Mouse (Mus musculus) kidney, adult 8-10 months (tissue): ENCODE data around the gene Mycbp.

Experiments used
- DNase-seq, 2 experiments: peaks; one replicate each; pipeline ENCODE4 v3.0.0; 2022

Gene Mycbp

GRCm38 (mm10) chr4:123946701-123947100 is 42.1 kb downstream of the Mycbp start:
- DNase-seq, result no peak

DNA sequence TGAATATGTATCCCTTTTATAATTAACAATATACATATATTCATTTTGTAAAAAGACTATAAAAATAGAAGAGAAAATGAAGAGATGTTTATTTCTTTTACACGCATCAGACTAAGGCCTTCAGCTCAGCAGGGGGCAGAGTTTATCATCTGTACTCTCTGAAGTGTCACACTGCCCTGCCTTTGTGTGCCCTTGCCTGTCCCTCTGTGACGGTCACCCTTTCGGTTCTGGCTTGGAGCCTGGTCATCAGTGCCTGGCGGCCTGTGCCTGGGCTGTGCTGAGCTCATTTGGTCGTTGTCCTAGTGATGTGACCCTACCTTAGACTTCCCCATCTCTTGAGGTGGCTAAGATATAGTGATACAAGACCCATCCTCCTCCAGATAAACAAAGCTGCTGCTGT is 42.5 kb downstream of the Mycbp start:
- DNase-seq, result no peak

DNA sequence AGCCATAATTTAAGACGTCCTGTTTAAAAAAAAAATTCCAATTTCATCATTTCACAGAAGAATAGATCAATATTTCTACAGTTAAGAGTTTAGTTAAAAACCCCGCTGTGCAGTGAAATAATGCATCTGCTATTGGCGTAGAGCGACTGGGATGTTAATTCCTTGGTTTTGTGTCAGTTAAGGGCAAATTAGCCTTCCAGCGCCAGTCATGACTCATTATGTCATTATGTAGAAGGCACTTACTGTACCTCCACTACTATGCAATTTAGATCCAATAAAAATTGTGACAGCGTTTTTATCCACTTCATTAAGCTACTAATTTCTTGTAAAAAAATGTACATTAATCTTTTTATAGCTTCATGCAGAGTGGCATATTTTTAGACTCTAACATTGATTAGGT is 44.3 kb downstream of the Mycbp start:
- DNase-seq, result no peak

GRCm38 (mm10) chr4:123949649-123950048 is 45.0 kb downstream of the Mycbp start:
- DNase-seq, result no peak

GRCm38 (mm10) chr4:123952059-123952458 is 47.4 kb downstream of the Mycbp start:
- DNase-seq, result no peak

DNA sequence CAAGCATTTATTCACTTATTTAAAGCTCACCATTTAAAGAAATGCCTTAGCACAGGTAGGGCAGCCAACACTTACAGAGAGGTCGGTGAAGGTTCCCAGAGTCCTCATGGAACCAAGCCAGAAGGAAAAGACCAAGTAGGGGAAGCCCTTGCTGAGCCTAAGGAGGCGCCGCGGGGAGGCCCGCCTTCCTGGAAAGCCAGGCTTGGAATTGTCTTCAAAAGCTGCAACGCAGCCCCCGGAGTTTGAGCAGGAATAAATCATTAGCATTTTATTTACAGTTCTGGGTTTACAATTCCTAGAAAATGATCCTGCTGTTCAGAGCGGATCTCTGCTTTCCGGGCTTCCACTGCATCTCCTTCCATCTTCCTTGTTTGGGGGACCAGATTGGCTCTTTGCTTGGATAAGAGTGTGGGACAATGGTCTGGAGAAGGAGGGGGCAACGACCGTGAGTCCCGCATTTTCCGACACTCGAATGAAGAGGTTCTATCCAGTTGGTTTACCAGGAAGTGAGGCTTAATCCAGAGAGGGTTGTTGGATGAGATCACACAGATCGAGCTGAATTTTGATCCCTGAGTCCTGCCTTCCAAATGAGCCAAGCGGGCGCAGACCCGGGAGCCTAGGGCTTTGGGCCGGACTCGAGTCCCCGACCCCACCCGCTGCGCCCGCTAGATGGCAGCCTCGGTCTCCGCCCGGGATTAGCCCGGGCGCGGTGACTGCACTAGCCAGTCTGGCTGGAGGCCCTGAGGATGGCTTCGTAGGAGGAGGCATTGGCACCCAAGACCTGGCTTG is 52.3 kb downstream of the Mycbp start:
- peak; percentile 51 to 68 for DNase-seq

DNA sequence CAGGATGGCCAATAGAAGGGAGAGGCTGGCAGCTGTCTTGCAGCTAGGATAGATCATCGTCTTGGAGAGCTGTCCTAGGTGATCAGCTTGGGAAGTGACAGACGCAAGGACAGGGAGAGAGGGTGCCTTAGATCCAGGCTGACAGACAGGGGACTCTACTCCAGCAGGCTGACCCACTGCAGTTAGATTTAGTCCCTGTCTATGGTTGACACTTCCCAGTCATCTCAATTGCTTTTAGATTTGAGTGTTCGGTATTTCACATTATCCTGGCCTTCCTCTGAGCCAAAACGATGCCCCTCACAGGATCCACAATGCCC is 52.8 kb downstream of the Mycbp start:
- DNase-seq, result no peak

DNA sequence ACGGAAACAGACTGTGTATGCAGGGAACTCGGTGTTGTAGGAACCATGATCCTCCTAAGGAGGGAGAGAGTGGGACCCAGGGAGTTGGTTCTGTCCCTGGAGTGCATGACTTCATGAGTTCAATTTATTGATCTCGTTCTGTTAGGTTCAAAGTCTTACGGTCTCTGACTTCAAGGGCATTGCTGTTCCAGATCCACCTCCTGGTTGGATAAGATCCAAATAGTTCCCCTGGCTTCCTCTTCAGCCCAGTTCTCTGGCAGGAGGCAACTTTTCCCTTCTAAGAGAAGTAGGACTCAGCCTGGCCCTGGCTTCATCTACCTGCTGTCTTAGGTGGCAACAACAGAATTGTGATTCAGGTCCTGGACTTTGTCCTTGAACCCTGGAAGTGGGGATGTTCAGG is 53.3 kb downstream of the Mycbp start:
- DNase-seq, result no peak

DNA sequence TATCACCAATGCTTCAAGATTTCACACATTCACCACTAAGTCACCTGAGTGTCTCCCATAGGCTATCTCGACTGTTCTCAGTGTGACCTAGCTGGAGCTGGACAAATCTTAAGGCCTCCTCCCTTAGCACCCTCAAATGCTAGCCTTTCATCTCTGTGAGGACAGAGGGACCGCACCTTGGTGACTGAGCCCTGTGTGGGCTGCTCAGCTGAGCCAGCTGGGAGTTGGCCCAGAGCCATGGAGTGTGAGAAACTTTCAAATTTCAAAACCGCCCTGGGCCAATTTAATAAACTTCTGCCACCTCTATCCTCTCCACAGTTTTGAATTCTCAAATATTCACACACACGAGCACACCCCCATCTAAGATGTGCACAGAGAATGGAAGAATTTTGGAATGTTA is 56.3 kb downstream of the Mycbp start:
- no peak for DNase-seq
